Mouse (Mus musculus): ENCODE measurements around the gene Klhl34. TPM values are rescaled to one million over a fixed set of nuclear protein-coding genes. Genes with fewer than 3 reads are reported as not detected.
A peak's percentile ranks its signal among the peaks of the same experiment; 100 is the strongest.

Gene Klhl34
- 0.91 and 1.4 TPM in 2 replicates for polyA plus RNA-seq (2014; fragmentation: Nextera tagmentation; extraction: Ambion mirVana)

GRCm38 (mm10) chrX:157818207-157818920 is at the start of gene Klhl34:
Gene Klhl34, plus strand, starts transcription at chrX:157818435.
- Histone ChIP-seq H3K27ac (ENCODE audit: low read length) (no peak within 1 kb of the TSS), H3K36me3 (ENCODE audit: control insufficient read depth, insufficient read depth, low read length) (no peaks in the 10 kb centered on the region), H3K9ac (replicated peaks; ENCODE audit: low read depth, low read length) (no peak within 1 kb of the TSS), H3K9me3 (ENCODE audit: control insufficient read depth, low read depth, low read length) (no peaks in the 10 kb centered on the region), H3K4me2 (replicated peaks; ENCODE audit: low read depth, low read length) (peak within 1 kb of the TSS; percentile 47), H3K4me3 (ENCODE audit: low read depth, low read length) (peak within 1 kb of the TSS; percentile 12; the same call in 1 of the 2 replicates), H3K27me3 (ENCODE audit: control insufficient read depth, insufficient read depth, low read length) (no peaks in the 10 kb centered on the region), H3K4me1 (ENCODE audit: control insufficient read depth, insufficient read depth, low read length) (no peaks in the 10 kb centered on the region)
- 48% methylated on average over 28 of the region's 28 CpGs for WGBS
- ATAC-seq (ENCODE audit: insufficient number of reproducible peaks, insufficient read depth, low FRiP score, low read depth), result no peak

- Histone ChIP-seq H3K9ac (replicated peaks; ENCODE audit: low read depth, low read length) (no peak overlapping the region), H3K4me3 (ENCODE audit: low read depth, low read length) (no peak overlapping the region), H3K27me3 (ENCODE audit: control insufficient read depth, insufficient read depth, low read length) (no peaks in the 10 kb centered on the region), H3K4me1 (ENCODE audit: control insufficient read depth, insufficient read depth, low read length) (no peaks in the 10 kb centered on the region), H3K27ac (ENCODE audit: low read length) (no peak overlapping the region), H3K4me2 (replicated peaks; ENCODE audit: low read depth, low read length) (no peak overlapping the region), H3K36me3 (ENCODE audit: control insufficient read depth, insufficient read depth, low read length) (no peaks in the 10 kb centered on the region), H3K9me3 (ENCODE audit: control insufficient read depth, low read depth, low read length) (no peaks in the 10 kb centered on the region)
- no peak for ATAC-seq (ENCODE audit: insufficient number of reproducible peaks, insufficient read depth, low FRiP score, low read depth)
- WGBS, result 90% methylated on average over 2 of the region's 2 CpGs
Observed at GRCm38 (mm10) chrX:157801669-157802068, 16.6 kb upstream of the Klhl34 start.

- no peaks in the 10 kb centered on the region for H3K27me3 ChIP-seq (ENCODE audit: control insufficient read depth, insufficient read depth, low read length)
- no peaks in the 10 kb centered on the region for H3K36me3 ChIP-seq (ENCODE audit: control insufficient read depth, insufficient read depth, low read length)
- no peak overlapping the region for H3K27ac ChIP-seq (ENCODE audit: low read length)
- no peak overlapping the region for H3K4me2 ChIP-seq (replicated peaks; ENCODE audit: low read depth, low read length)
- ATAC-seq (ENCODE audit: insufficient number of reproducible peaks, insufficient read depth, low FRiP score, low read depth), result no peak
- H3K4me3 ChIP-seq (ENCODE audit: low read depth, low read length), result no peak overlapping the region
- H3K9ac ChIP-seq (replicated peaks; ENCODE audit: low read depth, low read length), result no peak overlapping the region
- H3K9me3 ChIP-seq (ENCODE audit: control insufficient read depth, low read depth, low read length), result no peaks in the 10 kb centered on the region
- WGBS, result 64% methylated on average over 1 of the region's 1 CpGs
- no peaks in the 10 kb centered on the region for H3K4me1 ChIP-seq (ENCODE audit: control insufficient read depth, insufficient read depth, low read length)
Observed at GRCm38 (mm10) chrX:157809721-157810120, 8.5 kb upstream of the Klhl34 start.

- Histone ChIP-seq H3K9ac (replicated peaks; ENCODE audit: low read depth, low read length) (no peak overlapping the region), H3K4me3 (ENCODE audit: low read depth, low read length) (peak overlapping the region; percentile 12; the same call in 1 of the 2 replicates), H3K27me3 (ENCODE audit: control insufficient read depth, insufficient read depth, low read length) (no peaks in the 10 kb centered on the region), H3K4me1 (ENCODE audit: control insufficient read depth, insufficient read depth, low read length) (no peaks in the 10 kb centered on the region), H3K4me2 (replicated peaks; ENCODE audit: low read depth, low read length) (peak overlapping the region; percentile 47), H3K36me3 (ENCODE audit: control insufficient read depth, insufficient read depth, low read length) (no peaks in the 10 kb centered on the region), H3K9me3 (ENCODE audit: control insufficient read depth, low read depth, low read length) (no peaks in the 10 kb centered on the region), H3K27ac (ENCODE audit: low read length) (no peak overlapping the region)
- ATAC-seq (ENCODE audit: insufficient number of reproducible peaks, insufficient read depth, low FRiP score, low read depth), result peak; percentile 46; the same call in 1 of the 2 replicates
- 26% methylated on average over 30 of the region's 31 CpGs for WGBS
Observed at GRCm38 (mm10) chrX:157817571-157818206, 546 bp upstream of the Klhl34 start.

GRCm38 (mm10) chrX:157818921-157819260 is 656 bp downstream of the Klhl34 start:
- H3K4me3 ChIP-seq (ENCODE audit: low read depth, low read length), result no peak overlapping the region
- H3K4me1 ChIP-seq (ENCODE audit: control insufficient read depth, insufficient read depth, low read length), result no peaks in the 10 kb centered on the region
- no peak overlapping the region for H3K4me2 ChIP-seq (replicated peaks; ENCODE audit: low read depth, low read length)
- no peak for ATAC-seq (ENCODE audit: insufficient number of reproducible peaks, insufficient read depth, low FRiP score, low read depth)
- no peak overlapping the region for H3K9ac ChIP-seq (replicated peaks; ENCODE audit: low read depth, low read length)
- no peak overlapping the region for H3K27ac ChIP-seq (ENCODE audit: low read length)
- no peaks in the 10 kb centered on the region for H3K9me3 ChIP-seq (ENCODE audit: control insufficient read depth, low read depth, low read length)
- H3K27me3 ChIP-seq (ENCODE audit: control insufficient read depth, insufficient read depth, low read length), result no peaks in the 10 kb centered on the region
- WGBS, result 85% methylated on average over 13 of the region's 13 CpGs
- H3K36me3 ChIP-seq (ENCODE audit: control insufficient read depth, insufficient read depth, low read length), result no peaks in the 10 kb centered on the region

GRCm38 (mm10) chrX:157829983-157830382 is 11.7 kb downstream of the Klhl34 start:
- H3K4me3 ChIP-seq (ENCODE audit: low read depth, low read length), result no peak overlapping the region
- no peak overlapping the region for H3K27ac ChIP-seq (ENCODE audit: low read length)
- no peak for ATAC-seq (ENCODE audit: insufficient number of reproducible peaks, insufficient read depth, low FRiP score, low read depth)
- H3K27me3 ChIP-seq (ENCODE audit: control insufficient read depth, insufficient read depth, low read length), result no peaks in the 10 kb centered on the region
- 75% methylated on average over 4 of the region's 4 CpGs for WGBS
- no peaks in the 10 kb centered on the region for H3K9me3 ChIP-seq (ENCODE audit: control insufficient read depth, low read depth, low read length)
- no peaks in the 10 kb centered on the region for H3K36me3 ChIP-seq (ENCODE audit: control insufficient read depth, insufficient read depth, low read length)
- no peaks in the 10 kb centered on the region for H3K4me1 ChIP-seq (ENCODE audit: control insufficient read depth, insufficient read depth, low read length)
- H3K4me2 ChIP-seq (replicated peaks; ENCODE audit: low read depth, low read length), result no peak overlapping the region
- no peak overlapping the region for H3K9ac ChIP-seq (replicated peaks; ENCODE audit: low read depth, low read length)

Other genes starting within 250 kb of the Klhl34 start
- gene Yy2, start 249.4 kb upstream of the Klhl34 start, polyA plus RNA-seq (2014; fragmentation: Nextera tagmentation; extraction: Ambion mirVana), result 5.4 and 6.5 TPM in 2 replicates
- gene Mbtps2, start 219.7 kb upstream of the Klhl34 start, polyA plus RNA-seq (2014; fragmentation: Nextera tagmentation; extraction: Ambion mirVana), result 23.5 and 24.3 TPM in 2 replicates
- gene Smpx, start 119.5 kb upstream of the Klhl34 start, polyA plus RNA-seq (2014; fragmentation: Nextera tagmentation; extraction: Ambion mirVana), result 5.0 and 5.2 TPM in 2 replicates
- gene Cnksr2, start 224.9 kb downstream of the Klhl34 start, polyA plus RNA-seq (2014; fragmentation: Nextera tagmentation; extraction: Ambion mirVana), result 3.2 and 3.6 TPM in 2 replicates